Mouse (Mus musculus): ENCODE data around the gene Exoc6b. TPM values are rescaled to one million over a fixed set of nuclear protein-coding genes. Genes with fewer than 3 reads are reported as not detected.

The Exoc6b gene
- polyA plus RNA-seq, 2 experiments from 2014 or later, result 10.8 to 16.1 TPM

GRCm38 (mm10) chr6:84708631-84709030 lies 360.7 kb downstream of the Exoc6b start:
- no peak for ATAC-seq

DNA sequence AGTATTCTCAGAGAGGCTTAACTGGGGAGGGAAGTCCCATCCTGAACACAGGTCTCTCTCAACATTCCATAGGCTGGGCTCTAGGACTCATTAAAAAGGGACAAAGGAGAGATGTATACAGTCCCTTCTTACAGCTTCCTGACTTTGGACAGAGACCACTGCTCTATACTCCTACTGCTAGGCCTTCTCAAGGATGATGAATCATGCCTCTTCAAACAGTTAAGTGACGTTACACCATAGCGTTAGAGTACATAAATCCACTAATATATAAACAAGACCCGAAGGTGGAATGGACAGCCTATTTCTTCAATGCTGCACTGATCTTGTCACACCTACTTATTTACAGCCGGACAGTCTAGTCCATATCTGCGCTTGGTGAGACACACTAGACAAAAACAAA lies 369.7 kb downstream of the Exoc6b start:
- no peak for ATAC-seq

GRCm38 (mm10) chr6:84698288-84698673 lies 371.0 kb downstream of the Exoc6b start:
- no peak for ATAC-seq

DNA sequence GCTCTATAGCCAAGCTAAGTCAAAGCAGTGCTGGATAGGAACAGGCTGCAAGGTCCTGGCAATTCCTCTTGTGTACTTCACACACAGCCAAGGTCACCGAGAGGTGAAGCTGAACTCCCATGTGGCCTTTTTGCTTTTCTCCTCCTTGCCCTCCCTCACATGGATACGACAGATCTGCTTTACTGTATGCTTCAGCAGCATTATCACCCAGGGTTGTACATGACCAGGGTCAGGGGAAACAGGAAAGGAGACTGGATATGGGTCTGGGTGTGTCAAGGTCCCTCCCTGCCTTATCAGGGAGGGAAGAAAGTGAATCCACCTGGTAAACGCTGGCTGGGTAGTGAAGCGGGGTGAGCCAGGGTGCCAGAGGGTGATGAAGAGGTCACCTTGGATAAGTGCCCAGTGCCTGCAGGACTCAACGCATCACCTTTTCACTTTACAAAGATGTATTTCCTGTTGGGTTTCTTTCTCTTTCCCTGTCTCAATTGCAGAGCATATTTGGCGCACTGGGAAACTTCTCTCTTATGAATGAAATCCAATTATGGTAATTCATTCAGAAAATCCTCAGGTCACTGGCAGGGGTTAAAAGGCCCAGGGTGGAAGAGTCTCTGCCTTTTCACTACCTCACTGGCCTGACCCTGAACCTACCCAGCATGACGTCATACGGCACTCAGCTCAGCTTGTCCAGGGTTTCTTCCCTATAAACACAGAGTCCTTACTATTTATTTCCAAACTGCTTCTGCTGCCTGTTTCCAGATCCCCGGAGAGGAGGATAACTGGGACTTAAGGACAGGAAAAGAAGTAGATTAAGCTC lies 371.6 kb downstream of the Exoc6b start:
- no peak for ATAC-seq

GRCm38 (mm10) chr6:84693844-84694243 lies 375.5 kb downstream of the Exoc6b start:
- ATAC-seq, result no peak

DNA sequence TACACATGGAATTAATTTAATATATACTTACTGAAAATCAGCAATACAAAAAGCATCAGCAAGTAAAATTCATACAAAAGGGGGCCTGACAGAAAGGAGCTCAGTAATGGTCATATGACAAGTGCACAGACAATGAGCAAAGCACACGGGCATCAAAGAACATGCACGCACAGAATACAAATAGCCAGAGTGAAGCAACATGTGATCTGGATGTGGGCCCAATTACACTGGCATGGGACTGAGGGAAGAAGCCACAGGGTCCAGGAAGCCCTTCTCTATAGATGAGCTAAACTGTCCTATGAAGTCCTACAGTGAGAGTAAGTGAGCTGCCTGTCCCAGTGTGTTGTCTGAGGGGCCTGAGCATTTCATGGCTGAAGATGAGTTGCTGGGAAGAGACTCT lies 376.1 kb downstream of the Exoc6b start:
- no peak for ATAC-seq

DNA sequence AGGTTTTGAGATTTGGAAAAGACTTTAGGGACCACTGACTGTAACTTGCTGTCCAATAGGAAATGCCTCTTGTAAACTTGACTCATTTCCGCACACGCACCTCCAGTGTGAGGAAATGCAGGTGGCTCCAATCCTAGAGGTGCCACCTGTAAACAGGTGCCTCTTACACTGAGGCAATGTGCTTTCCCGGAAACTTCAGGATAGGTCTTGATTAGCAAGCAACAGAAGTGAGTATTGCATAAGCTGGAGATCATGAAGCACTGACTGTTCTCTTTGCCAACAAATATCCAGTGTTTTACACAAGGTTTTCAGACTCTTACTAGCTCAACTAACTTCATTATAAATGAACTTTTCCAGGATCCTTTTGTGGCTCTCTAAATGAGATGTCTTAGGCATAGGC lies 377.4 kb downstream of the Exoc6b start:
- ATAC-seq, result no peak

DNA sequence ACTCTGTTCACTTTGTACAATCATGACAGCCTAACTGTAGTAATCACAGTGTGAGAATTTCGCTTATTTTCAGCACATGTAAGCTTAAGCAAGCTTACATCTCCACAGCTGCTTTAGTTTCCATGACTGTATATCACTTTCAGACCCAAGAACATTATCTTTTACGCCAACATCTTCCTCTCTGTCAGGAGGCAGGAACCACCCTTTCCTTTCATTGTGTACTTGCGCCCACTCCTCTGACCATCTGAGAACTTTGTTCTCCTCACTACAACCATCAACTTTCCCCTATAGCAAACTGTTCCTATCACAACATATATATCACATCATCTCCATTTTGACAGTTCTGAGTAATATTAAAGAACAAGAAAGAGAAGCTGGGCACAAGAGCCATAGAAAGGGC lies 391.5 kb downstream of the Exoc6b start:
- no peak for ATAC-seq

DNA sequence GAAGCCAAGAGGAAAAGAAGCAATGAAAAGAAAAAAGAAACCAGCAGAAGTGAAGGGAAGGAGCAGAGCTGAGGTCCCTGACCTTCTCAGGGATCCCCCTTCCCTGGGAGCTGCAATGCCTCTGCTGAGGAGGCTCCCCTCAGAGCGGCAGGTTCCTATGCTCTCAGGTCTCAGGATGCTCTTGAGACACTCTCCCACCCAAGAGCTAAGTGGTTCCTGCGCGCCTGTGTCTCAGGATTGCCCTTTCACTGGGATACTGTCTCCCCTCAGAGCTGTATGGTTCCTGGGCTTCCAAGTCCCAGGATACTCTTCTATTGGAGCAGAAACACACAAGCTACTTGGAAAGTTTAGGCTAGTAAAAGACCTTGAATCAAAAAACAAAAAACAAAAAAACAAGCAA lies 394.4 kb downstream of the Exoc6b start:
- no peak for ATAC-seq

GRCm38 (mm10) chr6:84674136-84674535 lies 395.2 kb downstream of the Exoc6b start:
- ATAC-seq, result no peak

DNA sequence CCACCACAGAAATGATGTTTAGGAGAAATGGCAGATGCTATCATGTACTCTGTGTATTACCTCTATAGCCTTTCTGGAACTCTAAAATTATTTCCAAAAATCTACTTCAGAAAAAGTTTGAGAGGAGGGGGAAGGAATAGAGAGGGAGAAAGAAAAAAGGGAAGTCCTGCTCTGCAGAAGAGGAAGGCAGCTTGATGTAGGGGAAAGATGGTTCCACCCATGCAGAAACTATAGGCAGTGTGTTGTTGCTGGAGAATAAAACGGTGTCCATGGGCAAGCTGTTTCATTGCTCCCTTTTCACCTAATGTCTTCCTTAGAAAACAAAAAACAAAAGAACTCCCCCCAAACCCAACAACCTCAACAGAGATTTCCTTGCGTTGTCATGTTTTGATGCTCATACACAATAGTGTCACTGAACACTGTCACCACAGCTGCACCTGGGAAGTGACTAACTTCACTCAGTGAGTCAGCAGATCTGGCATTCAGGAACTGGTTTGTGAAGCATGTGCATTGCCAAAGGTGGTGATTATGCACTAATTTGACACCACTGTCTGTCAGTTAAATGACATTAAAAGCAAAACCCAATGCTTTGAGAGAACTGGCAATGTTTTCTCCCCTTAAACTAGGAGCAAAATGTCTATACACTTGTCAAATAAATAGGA lies 407.7 kb downstream of the Exoc6b start:
- ATAC-seq, result no peak

DNA sequence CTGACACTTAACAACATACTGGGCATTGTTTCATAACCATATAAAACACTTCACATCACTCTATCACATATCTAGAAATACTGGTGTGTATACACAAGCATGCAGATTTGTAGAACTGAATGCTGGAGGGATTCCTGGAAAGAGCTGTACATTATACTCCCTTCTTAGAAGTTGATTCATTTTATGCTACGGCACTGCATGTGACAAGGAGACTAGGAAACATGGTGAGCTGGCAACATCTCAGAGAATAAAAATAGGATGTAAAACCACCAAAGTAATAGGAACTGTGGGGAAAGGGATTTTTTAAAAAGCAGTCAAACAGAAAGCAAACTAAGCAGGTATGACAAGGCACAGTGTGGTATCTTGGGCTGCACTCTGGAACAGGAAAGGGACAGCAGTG lies 408.3 kb downstream of the Exoc6b start:
- ATAC-seq, result no peak

DNA sequence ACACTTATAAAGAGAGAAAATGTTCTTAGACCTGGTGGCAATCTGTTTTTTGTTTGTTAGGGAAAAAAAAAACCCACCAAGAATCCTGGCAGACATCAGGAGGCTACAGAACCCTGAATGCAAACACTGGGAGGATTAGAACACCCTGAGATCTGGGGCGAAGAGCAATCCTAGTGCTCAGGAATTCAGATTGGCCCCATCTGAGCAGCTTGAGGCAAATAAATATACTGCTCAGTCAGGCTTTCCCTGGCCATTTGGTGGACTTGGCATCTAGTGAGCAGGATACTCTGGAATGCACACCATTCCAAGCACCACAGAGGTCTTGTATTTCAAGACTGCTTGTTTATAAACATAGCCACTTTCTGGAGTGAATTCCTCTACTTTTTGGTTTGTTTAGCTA lies 412.2 kb downstream of the Exoc6b start:
- no peak for ATAC-seq

DNA sequence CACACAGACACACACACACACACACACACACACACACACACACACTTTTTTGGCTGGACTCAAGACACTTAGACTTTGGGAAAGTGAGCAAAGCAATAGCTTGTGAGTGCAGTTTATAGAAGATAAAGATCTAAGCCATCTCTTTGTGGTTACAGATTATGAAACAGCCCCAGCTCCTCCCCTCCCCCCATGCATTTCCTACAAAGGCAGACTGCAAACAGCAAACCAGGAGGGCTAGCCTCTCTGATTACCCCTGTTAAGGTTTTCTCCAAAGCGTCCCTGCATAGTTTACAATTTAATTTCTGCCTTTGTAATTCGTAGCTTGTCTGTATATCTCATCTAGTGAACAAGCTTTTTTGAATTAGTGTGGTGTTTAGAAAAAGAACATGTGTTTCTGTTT lies 412.6 kb downstream of the Exoc6b start:
- peak; percentile 91 for ATAC-seq

- no peak for ATAC-seq
These were observed 417.4 kb downstream of the Exoc6b start for GRCm38 (mm10) chr6:84651902-84652301.

- no peak for ATAC-seq
These were observed 422.1 kb downstream of the Exoc6b start for GRCm38 (mm10) chr6:84647197-84647596.

DNA sequence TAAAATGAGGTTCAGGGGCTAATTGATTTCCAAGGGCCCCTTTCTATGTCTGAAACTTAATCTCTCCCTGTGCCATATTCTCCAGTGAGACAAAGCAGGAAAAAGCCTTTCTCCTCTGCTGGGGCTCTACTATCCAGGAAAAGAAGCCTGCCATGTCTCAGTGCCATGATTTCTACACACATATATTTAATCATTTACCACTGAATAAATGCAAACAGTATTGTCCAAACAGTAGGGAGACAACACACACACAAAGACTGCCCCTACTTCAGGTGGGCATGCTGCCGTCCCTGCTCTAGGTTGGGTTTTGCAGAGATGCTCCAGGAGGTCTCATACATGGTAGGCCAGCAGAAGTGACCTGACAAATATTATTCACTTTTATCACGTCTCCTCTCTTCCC lies 422.6 kb downstream of the Exoc6b start:
- no peak for ATAC-seq

DNA sequence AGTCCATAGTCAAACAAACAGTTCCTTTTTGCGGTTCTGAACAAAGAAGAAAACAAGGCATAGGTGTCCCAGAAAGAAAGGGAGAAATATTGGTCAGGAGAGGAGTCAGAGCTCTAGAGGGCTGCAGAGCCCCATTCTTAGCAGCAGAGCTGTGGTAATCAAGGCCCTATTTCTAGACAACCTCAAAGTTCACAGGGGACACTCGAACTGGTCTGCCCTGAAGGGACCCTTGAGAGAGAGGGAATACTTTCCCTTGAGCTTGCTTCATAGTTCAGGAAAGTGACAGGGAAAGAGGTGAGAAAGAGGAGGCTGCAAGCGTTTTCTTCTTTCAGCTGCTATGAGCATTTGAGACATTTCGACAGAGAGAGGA lies 428.3 kb downstream of the Exoc6b start:
- ATAC-seq, result no peak

DNA sequence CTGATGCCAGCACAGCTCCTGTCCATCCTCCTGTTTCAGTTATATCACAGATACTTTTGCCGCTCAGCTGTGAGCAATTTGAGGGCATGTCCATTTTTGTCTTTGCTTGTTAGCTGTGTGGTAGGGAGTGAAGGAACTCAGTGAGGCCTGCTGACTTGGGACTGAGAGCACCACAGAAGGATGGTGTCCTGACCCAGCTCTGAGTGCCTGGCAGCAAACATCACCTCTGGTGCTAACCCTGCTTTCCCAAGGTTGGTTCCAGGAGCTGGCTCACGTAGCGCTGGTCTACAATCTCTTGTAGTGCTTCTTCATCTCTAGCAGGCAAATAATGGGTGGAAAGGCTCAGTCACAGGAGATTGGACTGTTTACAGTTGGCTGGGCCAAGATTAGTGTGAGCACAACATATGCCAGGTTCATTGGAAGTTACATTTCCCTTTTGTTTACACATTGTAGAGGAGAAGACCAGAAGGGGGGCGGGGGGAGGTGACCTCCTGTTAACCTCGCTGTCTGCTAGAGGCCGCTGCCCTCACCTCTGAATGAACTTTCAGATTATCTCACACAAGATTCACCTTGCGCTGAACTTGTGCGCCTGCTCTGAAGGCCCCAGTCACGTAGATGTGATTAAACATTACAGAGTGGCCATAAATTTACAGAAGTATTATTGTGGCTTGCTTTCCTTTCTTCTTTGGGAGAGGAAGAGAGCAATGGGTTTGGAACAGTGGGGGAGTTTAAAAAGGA lies 428.8 kb downstream of the Exoc6b start:
- ATAC-seq, result peak; percentile 63

DNA sequence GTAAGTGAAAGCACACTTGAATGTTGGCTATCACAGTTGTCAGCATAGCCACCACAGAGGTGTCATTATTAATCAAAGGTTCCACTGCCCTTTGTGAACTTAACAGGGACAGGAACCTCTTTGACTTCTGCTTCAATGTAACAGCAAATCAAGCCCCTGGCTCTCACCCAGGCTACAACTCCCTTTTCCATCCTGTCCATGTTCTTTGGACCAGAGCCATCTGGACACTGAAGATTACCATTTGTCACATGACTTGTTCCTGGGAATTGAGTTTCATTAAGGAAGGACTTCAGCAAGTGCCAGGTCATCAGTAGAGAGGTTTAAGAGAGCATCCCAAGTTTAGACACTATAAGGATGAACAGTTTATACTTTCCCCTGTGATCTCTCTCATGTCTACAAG lies 431.1 kb downstream of the Exoc6b start:
- no peak for ATAC-seq

- ATAC-seq, result no peak
These were observed 437.7 kb downstream of the Exoc6b start for GRCm38 (mm10) chr6:84631588-84631987.

- ATAC-seq, result no peak
These were observed 439.0 kb downstream of the Exoc6b start for GRCm38 (mm10) chr6:84630276-84630675.

- no peak for ATAC-seq
These were observed 440.5 kb downstream of the Exoc6b start for GRCm38 (mm10) chr6:84628831-84629230.

GRCm38 (mm10) chr6:84626398-84626797 lies 442.9 kb downstream of the Exoc6b start:
- ATAC-seq, result no peak
